Mouse (Mus musculus) left cerebral cortex, postnatal 14 days (tissue): ENCODE measurements around the gene Nudt16. TPM values are rescaled to one million over a fixed set of nuclear protein-coding genes. Genes with fewer than 3 reads are reported as not detected.
A peak's percentile ranks its signal among the peaks of the same experiment; 100 is the strongest.
"Not testable (repeated sequence)": the region's sequence is repeated elsewhere in the genome, so short reads cannot be mapped to it uniquely, and the experiment has no call there.

ENCODE experiments used
- DNase-seq, 2 experiments: peaks; one replicate each; pipeline ENCODE4 v3.0.0; 2021 to 2022; ENCODE audit warnings: low spot score in 2 of 2, mixed read lengths in 1 of 2
- intact Hi-C: fragments of 180-260 bp; cut with DNase I; formaldehyde crosslinking; loops from one replicate; pipeline ENCODE4 v1.15.1; 2025
- long read RNA-seq, 2 experiments: library from polyadenylated mRNA; stranded (forward); transcript quantifications; one replicate each; pipeline ENCODE4 v2.0.0; 2021
- total RNA-seq, 2 experiments: library from RNA; stranded (reverse); gene quantifications; 2 replicates each; pipeline ENCODE4 v1.2.3; 2021

Gene Nudt16
- total RNA-seq: 10 to 100 TPM; 17.2 to 17.6 TPM
- long read RNA-seq, experiment 1, transcript Nudt16-201 (3 exons, 1,631 nt): major isoform, 21 of 29 reads
- long read RNA-seq, experiment 1, partial matches to known transcripts: 0 of 29 reads
- long read RNA-seq, experiment 1, other reads (novel, unspliced or antisense): 0 of 29 reads
- long read RNA-seq, experiment 2, transcript Nudt16-201 (3 exons, 1,631 nt): major isoform, 9 of 18 reads
- long read RNA-seq, experiment 2, partial matches to known transcripts: 1 of 18 reads
- long read RNA-seq, experiment 2, other reads (novel, unspliced or antisense): 2 of 18 reads

- DNase-seq: peak; percentile 84 to 88
- intact Hi-C loops: no loop called here
Measured at GRCm38 (mm10) chr9:105131253-105132001, at the start of gene Nudt16. Gene Nudt16, minus strand, starts transcription at chr9:105131824.

GRCm38 (mm10) chr9:105144992-105145391 lies 13.4 kb upstream of the Nudt16 start, which contains the start of gene 1700080E11Rik:
Gene 1700080E11Rik, minus strand, starts transcription at chr9:105145092.
- no peak for DNase-seq
- intact Hi-C loops: no loop called here

GRCm38 (mm10) chr9:105139204-105139603 lies 7.6 kb upstream of the Nudt16 start:
- intact Hi-C loops: no loop called here
- no peak for DNase-seq

- no peak for DNase-seq
- intact Hi-C loops: no loop called here
Measured at GRCm38 (mm10) chr9:105136404-105136803, 4.8 kb upstream of the Nudt16 start.

GRCm38 (mm10) chr9:105134536-105134935 lies 2.9 kb upstream of the Nudt16 start:
- no peak for DNase-seq
- intact Hi-C loops: no loop called here

GRCm38 (mm10) chr9:105132002-105132367 lies 361 bp upstream of the Nudt16 start:
- intact Hi-C loops: no loop called here
- DNase-seq: no peak

GRCm38 (mm10) chr9:105130331-105130730 lies 1.3 kb downstream of the Nudt16 start:
- intact Hi-C loops: no loop called here

GRCm38 (mm10) chr9:105125206-105125605 lies 6.4 kb downstream of the Nudt16 start:
- DNase-seq, intact Hi-C loops: not testable (repeated sequence)

More at GRCm38 (mm10) chr9:105130331-105130730, 1.3 kb downstream of the Nudt16 start:
- no peak for DNase-seq

GRCm38 (mm10) chr9:105103893-105104292 lies 27.7 kb downstream of the Nudt16 start:
- intact Hi-C loops: no loop called here
- no peak for DNase-seq

GRCm38 (mm10) chr9:105101911-105102310 lies 29.7 kb downstream of the Nudt16 start:
- DNase-seq: peak; percentile 56 to 73

GRCm38 (mm10) chr9:105100807-105101570 lies 30.6 kb downstream of the Nudt16 start:
- no peak for DNase-seq
- intact Hi-C loops: no loop called here

More at GRCm38 (mm10) chr9:105101911-105102310, 29.7 kb downstream of the Nudt16 start:
- intact Hi-C loops: no loop called here

GRCm38 (mm10) chr9:105080246-105080645 lies 51.4 kb downstream of the Nudt16 start:
- intact Hi-C loops: no loop called here
- DNase-seq: no peak

Other genes with a start within 250 kb of the Nudt16 start
- gene Mrpl3, start 78.6 kb downstream of the Nudt16 start, total RNA-seq: 10 to 100 TPM; 81.9 to 84.5 TPM
- not detected for gene 1700080E11Rik, start 13.3 kb upstream of the Nudt16 start, total RNA-seq